Mouse (Mus musculus): Measurements from ENCODE around the gene Gm21518. TPM values are rescaled to one million over a fixed set of nuclear protein-coding genes. Genes with fewer than 3 reads are reported as not detected.
"Not testable (repeated sequence)": the region's sequence is repeated elsewhere in the genome, so short reads cannot be mapped to it uniquely, and the experiment has no call there.

Gm21518 gene
- total RNA-seq (2012; rRNA removed) = not detected in 2 replicates

GRCm38 (mm10) chrY:62190566-62190965 lies at the start of gene Gm21518:
Gene Gm21518, plus strand, starts transcription at chrY:62190866.
- H3K27ac ChIP-seq (ENCODE audit: insufficient read depth, low read depth, low read length, poor library complexity, severe bottlenecking); in situ Hi-C loops (cut with MboI; ENCODE audit: low sequenced_read_pairs in 2 of 2, unreplicated experiment in 2 of 2); H3K9ac ChIP-seq (ENCODE audit: insufficient read depth, low read depth, low read length, poor library complexity, severe bottlenecking); H3K9me3 ChIP-seq (ENCODE audit: control insufficient read depth, insufficient read depth, low read depth, low read length); H3K4me1 ChIP-seq (ENCODE audit: control insufficient read depth in 2 of 2, insufficient read depth in 2 of 2, low read length in 2 of 2, poor library complexity in 1 of 2); H3K36me3 ChIP-seq (ENCODE audit: control insufficient read depth, insufficient read depth, low read length, poor library complexity, severe bottlenecking); H3K4me3 ChIP-seq (ENCODE audit: insufficient read depth in 1 of 2, low read depth in 1 of 2, low read length in 2 of 2, poor library complexity in 1 of 2, severe bottlenecking in 1 of 2); DNase-seq (ENCODE audit: low read depth, low spot score): not testable (repeated sequence)
